Mouse (Mus musculus): Measurements from ENCODE around the gene Nsfl1c.
A peak's percentile ranks its signal among the peaks of the same experiment; 100 is the strongest.

The Nsfl1c gene

DNA sequence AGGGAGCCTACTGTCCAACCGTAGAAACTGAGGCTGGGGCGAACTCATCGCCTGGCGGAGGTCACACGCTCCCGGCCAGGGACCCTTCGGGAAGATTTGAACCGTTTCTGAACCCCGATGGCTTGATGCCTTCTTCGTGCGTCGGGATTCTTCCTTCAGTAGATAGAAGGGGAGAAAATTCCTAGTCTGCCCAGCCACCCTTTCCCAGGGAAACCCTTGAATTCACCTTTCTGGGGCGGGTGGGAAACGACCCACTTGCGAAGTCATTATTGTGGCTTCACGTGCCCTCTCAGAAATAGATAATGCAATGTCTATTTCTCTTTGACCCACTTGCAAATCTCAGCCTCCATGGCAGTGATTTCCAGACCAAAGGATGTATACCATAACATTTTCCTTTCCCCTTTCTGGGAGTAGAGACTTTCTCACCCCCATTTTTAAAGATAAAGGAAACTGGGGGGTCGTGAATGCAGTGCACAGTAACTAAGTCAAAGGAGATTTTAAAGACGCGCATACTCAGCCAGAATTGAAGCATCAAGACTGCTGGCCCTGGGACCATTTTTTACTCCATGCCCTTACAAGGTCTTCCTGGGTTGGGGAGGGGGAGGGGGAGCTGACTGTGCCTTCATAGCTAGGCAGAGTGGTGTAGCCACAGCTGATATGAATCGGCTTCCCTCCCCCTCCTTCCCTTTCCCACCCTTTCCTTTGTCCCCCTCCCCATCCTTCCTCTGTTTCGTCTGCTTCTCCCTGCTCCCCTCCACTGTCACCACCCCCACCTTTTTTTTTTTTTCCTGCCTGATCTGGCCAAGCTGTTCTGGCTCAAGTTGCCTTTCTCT is 49.3 kb downstream of the Nsfl1c start:
- DNase-seq (ENCODE audit: low read depth, low spot score): peak; percentile 44

DNA sequence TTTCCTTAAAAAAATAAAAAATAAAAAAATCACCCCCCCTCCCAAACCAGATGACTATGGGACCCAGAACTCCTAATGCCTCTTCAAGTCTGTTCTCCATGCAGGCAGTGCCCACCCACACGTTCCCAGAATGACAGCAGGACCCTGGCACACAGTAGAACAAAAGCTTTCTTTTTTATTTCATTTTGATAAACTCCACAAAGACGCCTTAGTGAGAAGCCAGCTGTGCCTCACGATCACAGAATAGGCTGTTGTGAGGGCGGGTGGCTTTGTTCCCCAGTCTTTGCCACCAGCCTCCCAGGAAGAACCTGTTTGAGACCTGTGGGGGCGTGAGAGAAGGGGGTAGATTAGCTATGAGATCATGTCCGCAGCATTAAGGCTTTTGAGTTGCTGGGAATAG is 50.7 kb downstream of the Nsfl1c start:
- DNase-seq (ENCODE audit: low read depth, low spot score): no peak

DNA sequence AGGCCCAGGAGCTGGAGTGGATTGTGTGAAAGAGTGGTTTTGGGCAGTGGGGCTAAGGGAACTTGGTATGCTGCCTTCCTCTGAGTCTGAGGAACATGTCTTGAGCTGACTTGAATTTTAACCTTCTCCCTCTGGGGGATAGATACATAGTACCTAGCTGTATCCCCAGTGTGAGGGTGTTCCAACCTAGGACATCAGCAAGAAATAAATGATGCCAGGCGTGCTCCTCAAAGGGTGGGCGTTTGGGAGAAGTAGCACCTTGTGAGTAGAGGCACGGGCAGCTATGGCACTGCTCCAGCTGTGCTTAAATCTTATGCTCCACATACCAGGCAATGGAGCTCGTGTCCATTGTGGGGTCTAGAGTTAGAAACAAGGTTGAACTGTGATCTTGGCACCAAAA is 52.6 kb downstream of the Nsfl1c start:
- no peak for DNase-seq (ENCODE audit: low read depth, low spot score)

DNA sequence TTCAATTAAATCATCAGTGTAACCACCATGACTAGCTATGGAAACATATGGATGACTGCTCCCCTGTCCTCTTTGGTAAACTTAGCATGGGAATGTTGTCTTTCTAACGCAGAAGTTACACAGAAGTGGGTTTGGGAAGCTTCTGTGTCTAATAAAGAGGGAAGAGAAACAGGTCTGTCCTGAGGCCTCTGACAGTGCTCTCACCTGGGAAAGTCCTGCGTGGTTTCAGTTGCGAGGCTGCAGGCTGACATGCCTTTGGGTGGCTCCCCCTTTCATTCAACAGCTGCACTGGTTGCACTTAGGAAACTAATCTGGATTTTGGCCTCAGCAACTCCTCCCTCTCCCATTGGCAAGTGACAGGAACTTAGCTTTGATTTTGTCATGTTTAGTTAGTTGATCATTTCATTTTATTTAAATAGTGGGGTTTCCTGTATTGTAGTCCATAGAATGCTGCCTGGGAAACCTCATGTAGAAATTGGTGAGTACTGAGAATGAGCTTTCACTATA is 55.7 kb downstream of the Nsfl1c start:
- DNase-seq (ENCODE audit: low read depth, low spot score): no peak

Data from forelimb bud, embryonic 11.5 days (tissue).